Mouse (Mus musculus) mouse embryonic stem cell (cell line): ENCODE data around the gene 1700092M07Rik.
"Not testable (repeated sequence)": the region's sequence is repeated elsewhere in the genome, so short reads cannot be mapped to it uniquely, and the experiment has no call there.

Experiments used
- in situ Hi-C, 2 experiments: fragments of 300-500 bp; cut with MboI; formaldehyde crosslinking; loops; 1 replicate in 1 of 2; 3 replicates in 1 of 2; pipeline ENCODE4 v1.14.3; 2019 to 2020; ENCODE audit warnings: low sequenced_read_pairs in 2 of 2, low pct_unique_long_range_greater_than_20kb in 1 of 2, mixed read lengths in 1 of 2; ENCODE audit not compliant: unreplicated experiment in 1 of 2

1700092M07Rik gene

GRCm38 (mm10) chr19:8728335-8729099 is 12.0 kb upstream of the 1700092M07Rik start:
- in situ Hi-C loops = not testable (repeated sequence)

GRCm38 (mm10) chr19:8734334-8734733 is 6.2 kb upstream of the 1700092M07Rik start:
- in situ Hi-C loops = no loop called here

- in situ Hi-C loops = no loop called here
These were observed 4.9 kb upstream of the 1700092M07Rik start, which contains the start of gene Wdr74 for GRCm38 (mm10) chr19:8735389-8736159. Gene Wdr74, plus strand, starts transcription at chr19:8735827.

- in situ Hi-C loops = no loop called here
These were observed 4.4 kb upstream of the 1700092M07Rik start for GRCm38 (mm10) chr19:8736160-8736467.

GRCm38 (mm10) chr19:8738911-8739310 is 1.6 kb upstream of the 1700092M07Rik start:
- in situ Hi-C loops = no loop called here

- in situ Hi-C loops = no loop called here
These were observed 872 bp upstream of the 1700092M07Rik start for GRCm38 (mm10) chr19:8739646-8740045.

- in situ Hi-C loops = no loop called here
These were observed 838 bp downstream of the 1700092M07Rik start, which contains the start of gene Stx5a for GRCm38 (mm10) chr19:8741243-8741869. Gene Stx5a, plus strand, starts transcription at chr19:8741413.

- in situ Hi-C loops = no loop called here
These were observed 1.7 kb downstream of the 1700092M07Rik start for GRCm38 (mm10) chr19:8742176-8742575.

- in situ Hi-C loops = no loop called here
These were observed 4.9 kb downstream of the 1700092M07Rik start for GRCm38 (mm10) chr19:8745382-8745781.

GRCm38 (mm10) chr19:8747368-8747767 is 6.8 kb downstream of the 1700092M07Rik start:
- in situ Hi-C loops = no loop called here

GRCm38 (mm10) chr19:8755652-8756051 is 15.1 kb downstream of the 1700092M07Rik start:
- in situ Hi-C loops = no loop called here

- in situ Hi-C loops = no loop called here
These were observed 16.3 kb downstream of the 1700092M07Rik start, which contains the start of gene Nxf1 for GRCm38 (mm10) chr19:8756635-8757387. Gene Nxf1, plus strand, starts transcription at chr19:8757073.

GRCm38 (mm10) chr19:8757471-8757998 is 17.0 kb downstream of the 1700092M07Rik start:
- in situ Hi-C loops = no loop called here

GRCm38 (mm10) chr19:8758899-8759298 is 18.4 kb downstream of the 1700092M07Rik start:
- in situ Hi-C loops = no loop called here

GRCm38 (mm10) chr19:8760757-8761156 is 20.2 kb downstream of the 1700092M07Rik start:
- in situ Hi-C loops = no loop called here

- in situ Hi-C loops = no loop called here
These were observed 22.8 kb downstream of the 1700092M07Rik start for GRCm38 (mm10) chr19:8763276-8763675.

GRCm38 (mm10) chr19:8765562-8765961 is 25.0 kb downstream of the 1700092M07Rik start:
- in situ Hi-C loops = no loop called here

GRCm38 (mm10) chr19:8770567-8771270 is 30.2 kb downstream of the 1700092M07Rik start, which contains the start of gene Tmem223:
Gene Tmem223, plus strand, starts transcription at chr19:8770996.
- in situ Hi-C loops = no loop called here
